27 mouse cellular contexts compared by ENCODE assay signal in genomic region chr9:76934813-76935212, GRCm38 (mm10).
A peak's percentile ranks its signal among the peaks of the same experiment; 100 is the strongest.
DNase-seq lines count a peak whose midpoint lies in the region; ATAC-seq and TF ChIP-seq lines count a peak whose summit lies in the region.
"Had no signal": no experiment of that assay in that cellular context is flagged by ENCODE, and none has a peak within 500 bp of the region (broad histone marks: within the 10 kb centered on the region; RNA-seq: fewer than 3 reads in every experiment).

No protein-coding gene starts in this region.

- WGBS in embryonic facial prominence, embryonic 14.5 days, result 81% methylated on average over 1 of the region's 1 CpGs
- 94% methylated on average over 1 of the region's 1 CpGs for WGBS in embryonic facial prominence, embryonic 10.5 days
- WGBS in neural tube, embryonic 15.5 days, result 89% methylated on average over 1 of the region's 1 CpGs

- no peaks in the 10 kb centered on the region for H3K9me3 ChIP-seq in embryonic facial prominence, embryonic 14.5 days (ENCODE audit: control insufficient read depth, low read length)
- no peaks in the 10 kb centered on the region for H3K9me3 ChIP-seq in embryonic facial prominence, embryonic 10.5 days
- no peaks in the 10 kb centered on the region for H3K9me3 ChIP-seq in neural tube, embryonic 15.5 days (replicated peaks)
- H3K9me3 ChIP-seq: embryonic facial prominence, embryonic 13.5 days; heart, embryonic 10.5 days; heart, embryonic 13.5 days; hindbrain, embryonic 12.5 days; hindbrain, embryonic 15.5 days had no signal

- intact Hi-C loops in gastrocnemius, postnatal 36 days (cut with DNase I), result no loop called here

- no peaks in the 10 kb centered on the region for H3K36me3 ChIP-seq in embryonic facial prominence, embryonic 14.5 days (ENCODE audit: control insufficient read depth, insufficient read depth, low read length)
- no peaks in the 10 kb centered on the region for H3K36me3 ChIP-seq in embryonic facial prominence, embryonic 10.5 days (replicated peaks)
- no peaks in the 10 kb centered on the region for H3K36me3 ChIP-seq in neural tube, embryonic 15.5 days
- H3K36me3 ChIP-seq: embryonic facial prominence, embryonic 13.5 days; heart, embryonic 10.5 days; heart, embryonic 13.5 days; hindbrain, embryonic 12.5 days; hindbrain, embryonic 15.5 days had no signal

- no peaks in the 10 kb centered on the region for H3K27me3 ChIP-seq in embryonic facial prominence, embryonic 14.5 days (replicated peaks; ENCODE audit: control insufficient read depth, insufficient read depth, low read length)
- no peaks in the 10 kb centered on the region for H3K27me3 ChIP-seq in embryonic facial prominence, embryonic 10.5 days (replicated peaks; ENCODE audit: low read depth, poor library complexity, severe bottlenecking)
- H3K27me3 ChIP-seq in neural tube, embryonic 15.5 days (replicated peaks), result no peaks in the 10 kb centered on the region
- H3K27me3 ChIP-seq: embryonic facial prominence, embryonic 13.5 days; heart, embryonic 13.5 days; hindbrain, embryonic 12.5 days; hindbrain, embryonic 15.5 days had no signal

- H3K4me1 ChIP-seq in embryonic facial prominence, embryonic 14.5 days (ENCODE audit: control insufficient read depth, insufficient read depth, low read length), result no peaks in the 10 kb centered on the region
- H3K4me1 ChIP-seq in embryonic facial prominence, embryonic 10.5 days, result no peaks in the 10 kb centered on the region
- no peaks in the 10 kb centered on the region for H3K4me1 ChIP-seq in neural tube, embryonic 15.5 days
- H3K4me1 ChIP-seq: embryonic facial prominence, embryonic 13.5 days; heart, embryonic 10.5 days; heart, embryonic 13.5 days; hindbrain, embryonic 12.5 days; hindbrain, embryonic 15.5 days had no signal

- DNase-seq in embryonic facial prominence, embryonic 14.5 days (ENCODE audit: low spot score), result peak; percentile 19
- DNase-seq in embryonic facial prominence, embryonic 10.5 days (ENCODE audit: low spot score), result no peak
- peak; percentile 34 for DNase-seq in 3T3-L1 (ENCODE audit: low read depth, low spot score)
- peak; percentile 10 for DNase-seq in brain, embryonic 14.5 days (ENCODE audit: low read depth)
- DNase-seq in gastrocnemius, postnatal 36 days, result no peak
- no peak for DNase-seq in cerebellum, adult 18-20 months
- DNase-seq: adrenal gland, postnatal 10 days; adrenal gland, postnatal 36 days; cerebellum, adult 11 months; cerebellum, adult 9-10 months; cerebellum, postnatal 14 days; forebrain, postnatal 0 days; gastrocnemius, adult 2 months; gastrocnemius, postnatal 14 days; heart, adult 2 months; heart, postnatal 14 days; heart, postnatal 4 days had no signal

- H3K27ac ChIP-seq in embryonic facial prominence, embryonic 14.5 days (replicated peaks; ENCODE audit: low read depth, low read length), result no peak overlapping the region
- no peak overlapping the region for H3K27ac ChIP-seq in embryonic facial prominence, embryonic 10.5 days (replicated peaks)
- no peak overlapping the region for H3K27ac ChIP-seq in neural tube, embryonic 15.5 days (replicated peaks)
- H3K27ac ChIP-seq: embryonic facial prominence, embryonic 13.5 days; gastrocnemius, adult 2 months; heart, adult 2 months; heart, embryonic 10.5 days; heart, embryonic 13.5 days; hindbrain, embryonic 12.5 days; hindbrain, embryonic 15.5 days had no signal

- TF ChIP-seq POLR2A in brain, embryonic 14.5 days (IDR thresholded peaks at IDR 0.05; ENCODE audit: borderline replicate concordance, extremely low read depth, insufficient read depth, insufficient read length, poor library complexity, severe bottlenecking), result no peak

- H3K9ac ChIP-seq in embryonic facial prominence, embryonic 14.5 days (ENCODE audit: low read depth, low read length), result no peak overlapping the region
- H3K9ac ChIP-seq in neural tube, embryonic 15.5 days (replicated peaks), result no peak overlapping the region
- H3K9ac ChIP-seq: embryonic facial prominence, embryonic 13.5 days; forebrain, postnatal 0 days; heart, embryonic 13.5 days; hindbrain, embryonic 12.5 days; hindbrain, embryonic 15.5 days had no signal

- TF ChIP-seq CTCF in brain, embryonic 14.5 days (IDR thresholded peaks at IDR 0.05; ENCODE audit: borderline replicate concordance, extremely low read depth, insufficient read depth, insufficient read length), result no peak

- ATAC-seq in embryonic facial prominence, embryonic 14.5 days (ENCODE audit: low read depth), result no peak
- ATAC-seq in hematopoietic stem cell, adult 5-6 weeks (replicated peaks in 1 of 2; ENCODE audit: insufficient read depth in 1 of 2, low FRiP score in 2 of 2, low TSS enrichment in 1 of 2, low read depth in 1 of 2, poor library complexity in 2 of 2, severe bottlenecking in 2 of 2), result peak; percentile 37 to 39; a peak in 2 of 4 replicates
- ATAC-seq in neural tube, embryonic 15.5 days (ENCODE audit: low FRiP score), result no peak
- ATAC-seq: CD4-positive, CD25-positive, alpha-beta regulatory T cell, adult 4 months; forebrain, embryonic 14.5 days; forebrain, postnatal 0 days; intestine, postnatal 0 days had no signal

- no peak overlapping the region for H3K4me2 ChIP-seq in embryonic facial prominence, embryonic 14.5 days (ENCODE audit: low read depth, low read length)
- no peak overlapping the region for H3K4me2 ChIP-seq in neural tube, embryonic 15.5 days
- H3K4me2 ChIP-seq: embryonic facial prominence, embryonic 13.5 days; heart, embryonic 13.5 days; hindbrain, embryonic 12.5 days; hindbrain, embryonic 15.5 days had no signal

- H3K4me3 ChIP-seq in embryonic facial prominence, embryonic 14.5 days (ENCODE audit: low read depth, low read length), result no peak overlapping the region
- no peak overlapping the region for H3K4me3 ChIP-seq in embryonic facial prominence, embryonic 10.5 days
- no peak overlapping the region for H3K4me3 ChIP-seq in neural tube, embryonic 15.5 days (replicated peaks)
- H3K4me3 ChIP-seq: embryonic facial prominence, embryonic 13.5 days; gastrocnemius, adult 2 months; heart, adult 2 months; heart, embryonic 10.5 days; heart, embryonic 13.5 days; hindbrain, embryonic 12.5 days; hindbrain, embryonic 15.5 days had no signal

Comparison
In these comparisons a context has a peak if more than half of its experiments do, and no peak if none do; other contexts are left out.
1. DNase-seq: peak in embryonic facial prominence, embryonic 14.5 days (single experiment), 3T3-L1 (single experiment) and brain, embryonic 14.5 days (single experiment); none in embryonic facial prominence, embryonic 10.5 days (single experiment), gastrocnemius, postnatal 36 days (0 of 2) and cerebellum, adult 18-20 months (0 of 2).
2. ATAC-seq: peak in hematopoietic stem cell, adult 5-6 weeks (2 of 2); none in embryonic facial prominence, embryonic 14.5 days (single experiment) and neural tube, embryonic 15.5 days (single experiment).